Comparison of ENCODE assay signal across 20 mouse cellular contexts in the genomic region with DNA sequence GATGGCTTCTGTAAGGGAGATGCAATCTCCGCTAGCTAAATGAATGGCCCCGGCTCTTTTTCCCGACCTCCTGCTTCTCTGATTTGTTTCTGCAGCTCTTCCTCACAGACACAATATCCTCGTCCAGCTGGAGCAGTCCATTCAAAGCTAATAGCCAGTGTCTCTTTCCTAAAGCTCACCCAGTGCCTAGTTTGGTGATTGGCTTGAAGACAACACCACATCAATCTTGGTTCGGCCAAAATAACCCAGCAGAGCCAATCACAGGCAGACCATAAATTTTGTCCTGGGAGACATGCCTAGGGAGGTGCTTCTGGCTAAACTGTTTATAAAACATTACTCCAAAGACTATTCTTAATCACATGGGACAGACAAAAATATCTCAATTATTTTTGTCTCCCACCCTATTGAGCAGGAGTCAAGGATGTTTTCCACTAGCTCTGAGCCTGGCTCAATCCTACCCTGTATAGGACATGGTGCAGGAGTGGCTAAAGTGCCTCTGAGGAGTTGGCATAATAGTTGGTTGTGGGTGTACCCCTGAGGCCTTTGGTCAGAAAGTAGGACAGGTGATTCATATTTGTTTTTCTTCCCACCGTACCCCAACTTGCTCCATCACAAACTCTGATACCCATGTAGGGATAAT. TPM values are rescaled to one million over a fixed set of nuclear protein-coding genes. Genes with fewer than 3 reads are reported as not detected.
DNase-seq lines count a peak whose midpoint lies in the region; ATAC-seq and TF ChIP-seq lines count a peak whose summit lies in the region.
"Had no signal": no experiment of that assay in that cellular context is flagged by ENCODE, and none has a peak within 500 bp of the region (broad histone marks: within the 10 kb centered on the region; RNA-seq: fewer than 3 reads in every experiment).

No protein-coding gene starts in this region.

- no peak overlapping the region for H3K4me2 ChIP-seq in lung, embryonic 15.5 days
- H3K4me2 ChIP-seq in myocyte (ENCODE audit: low read depth), result peak overlapping the region; percentile 15
- H3K4me2 ChIP-seq: embryonic facial prominence, embryonic 13.5 days; forebrain, embryonic 13.5 days; hindbrain, embryonic 14.5 days had no signal

- no peaks in the 10 kb centered on the region for H3K79me2 ChIP-seq in myocyte (ENCODE audit: control insufficient read depth, insufficient read depth)

- no peaks in the 10 kb centered on the region for H3K27me3 ChIP-seq in lung, embryonic 15.5 days
- no peaks in the 10 kb centered on the region for H3K27me3 ChIP-seq in myocyte (ENCODE audit: control insufficient read depth, insufficient read depth, insufficient read length)
- H3K27me3 ChIP-seq: embryonic facial prominence, embryonic 13.5 days; forebrain, embryonic 13.5 days had no signal

- peaks cover 14% of the 10 kb centered on the region for H3K4me1 ChIP-seq in lung, embryonic 15.5 days
- H3K4me1 ChIP-seq: forebrain, embryonic 13.5 days had no signal

- 52% methylated on average over 6 of the region's 6 CpGs for WGBS in lung, embryonic 15.5 days

- H3K36me3 ChIP-seq in lung, embryonic 15.5 days, result no peaks in the 10 kb centered on the region
- no peaks in the 10 kb centered on the region for H3K36me3 ChIP-seq in myocyte (ENCODE audit: control insufficient read depth, insufficient read depth)
- H3K36me3 ChIP-seq: embryonic facial prominence, embryonic 13.5 days; heart, embryonic 10.5 days had no signal

- H3K27ac ChIP-seq in lung, embryonic 15.5 days, result no peak overlapping the region
- H3K27ac ChIP-seq: embryonic facial prominence, embryonic 13.5 days; forebrain, embryonic 13.5 days; heart, embryonic 10.5 days; hindbrain, embryonic 14.5 days had no signal

- ATAC-seq in lung, embryonic 15.5 days (ENCODE audit: borderline replicate concordance, extremely low read depth, low FRiP score, low TSS enrichment), result peak; percentile 78; the same call in 1 of the 2 replicates
- ATAC-seq: forebrain, embryonic 13.5 days; forebrain, postnatal 0 days had no signal

- intact Hi-C loops in heart, postnatal 10 days (cut with DNase I), result no loop called here

- no peak overlapping the region for H3ac ChIP-seq in myocyte (ENCODE audit: control insufficient read depth, insufficient read length)

- peak; percentile 81 for DNase-seq in heart, adult 11 months
- DNase-seq in heart, postnatal 10 days, result no peak
- DNase-seq in lung, postnatal 4 days, result no peak
- no peak for DNase-seq in thymus, postnatal 10 days (ENCODE audit: low spot score in 2 of 2)
- no peak for DNase-seq in spleen, postnatal 10 days (ENCODE audit: low spot score in 2 of 2)
- DNase-seq: adrenal gland, postnatal 10 days; cerebellum, adult 11-12 months; cerebellum, adult 9-10 months; cerebellum, postnatal 36 days; forebrain, postnatal 0 days; gastrocnemius, postnatal 25 days; heart, adult 18-20 months; heart, postnatal 14 days had no signal

- H3K9ac ChIP-seq in lung, embryonic 15.5 days, result no peak overlapping the region
- H3K9ac ChIP-seq: embryonic facial prominence, embryonic 13.5 days; forebrain, embryonic 13.5 days; forebrain, postnatal 0 days; hindbrain, embryonic 14.5 days had no signal

- no peaks in the 10 kb centered on the region for H3K9me3 ChIP-seq in lung, embryonic 15.5 days
- H3K9me3 ChIP-seq: embryonic facial prominence, embryonic 13.5 days; forebrain, embryonic 13.5 days; heart, embryonic 10.5 days had no signal

- H3K4me3 ChIP-seq in lung, embryonic 15.5 days, result no peak overlapping the region
- no peak overlapping the region for H3K4me3 ChIP-seq in myocyte
- H3K4me3 ChIP-seq: embryonic facial prominence, embryonic 13.5 days; forebrain, embryonic 13.5 days; heart, embryonic 10.5 days had no signal

- TF ChIP-seq POLR2A in myocyte (IDR thresholded peaks at IDR 0.05; ENCODE audit: insufficient read length, low read depth), result no peak

TF ChIP-seq in myocyte, 11 proteins besides CTCF, POLR2A, EP300 and RAD21:
- TF ChIP-seq MYOD1 (IDR thresholded peaks at IDR 0.05; ENCODE audit: control insufficient read depth in 1 of 3, insufficient read length in 2 of 3, low read depth in 2 of 3) (no peak), MYOG (IDR thresholded peaks at IDR 0.05; ENCODE audit: control insufficient read depth in 1 of 3, insufficient read depth in 1 of 3, insufficient read length in 2 of 3, low read depth in 2 of 3) (no peak), MAX (IDR thresholded peaks at IDR 0.05; ENCODE audit: low read depth) (no peak), E2F4 (IDR thresholded peaks at IDR 0.05; ENCODE audit: insufficient read depth) (no peak), USF1 (IDR thresholded peaks at IDR 0.05; ENCODE audit: low read depth) (no peak)

RNA-seq across cellular contexts. Expression of gene Mamdc2, which starts 38.5 kb away (rescaled TPM):
- 1 to 10 TPM; 3.8 to 4.4 TPM for total RNA-seq in heart, postnatal 10 days (2021)
- 4.9 and 5.1 TPM in 2 replicates for polyA plus RNA-seq in lung, embryonic 15.5 days (2015; fragmentation: Nextera tagmentation; extraction: Ambion mirVana)
- polyA plus RNA-seq in myocyte (2012; fragmentation: generic; extraction: Trizol), result 13.4 TPM
- total RNA-seq: MEL had no signal
